Mouse (Mus musculus) liver, adult 2 months (tissue): ENCODE data around the gene D17H6S53E.

Experiments
- CTCF ChIP-seq: fragments of 200-500 bp; IDR thresholded peaks from 2 replicates; pipeline ENCODE4 v1.5.1; 2011; ENCODE audit warnings: low read depth, low read length, control low read depth
- POLR2A ChIP-seq: fragments of 200-500 bp; IDR thresholded peaks from 2 replicates; pipeline ENCODE4 v1.6.1; 2011; ENCODE audit warnings: low read length, control low read depth; ENCODE audit not compliant: insufficient read depth; ENCODE audit errors: extremely low read depth

GRCm38 (mm10) chr17:35127017-35127416 is 844 bp downstream of the D17H6S53E start:
- TF ChIP-seq POLR2A (no peak), CTCF (no peak)
